Mouse (Mus musculus) mature B cell (primary cell): Measurements from ENCODE around the gene D130052B06Rik.

Experiments used
- in situ Hi-C: fragments of 300-500 bp; cut with MboI; formaldehyde crosslinking; loops from 2 replicates; pipeline ENCODE4 v1.14.3; 2019

D130052B06Rik gene

GRCm38 (mm10) chr11:33598986-33599385, at the start of gene D130052B06Rik:
D130052B06Rik (plus strand) TSS chr11:33599302.
- in situ Hi-C loops, result no loop called here

- in situ Hi-C loops, result no loop called here
These were observed 48.1 kb upstream of the D130052B06Rik start for GRCm38 (mm10) chr11:33550861-33551560.

GRCm38 (mm10) chr11:33554123-33554522, 45.0 kb upstream of the D130052B06Rik start:
- in situ Hi-C loops, result no loop called here

GRCm38 (mm10) chr11:33563921-33564320, 35.2 kb upstream of the D130052B06Rik start:
- in situ Hi-C loops, result no loop called here

- in situ Hi-C loops, result no loop called here
These were observed 28.7 kb upstream of the D130052B06Rik start for GRCm38 (mm10) chr11:33570413-33570812.

- in situ Hi-C loops, result no loop called here
These were observed 24.2 kb upstream of the D130052B06Rik start for GRCm38 (mm10) chr11:33574944-33575343.

GRCm38 (mm10) chr11:33578859-33579258, 20.2 kb upstream of the D130052B06Rik start, which contains the start of gene Gabrp:
Gabrp (minus strand) TSS chr11:33578959.
- in situ Hi-C loops, result no loop called here

- in situ Hi-C loops, result no loop called here
These were observed 19.5 kb upstream of the D130052B06Rik start for GRCm38 (mm10) chr11:33579621-33580020.

- in situ Hi-C loops, result no loop called here
These were observed 12.5 kb upstream of the D130052B06Rik start for GRCm38 (mm10) chr11:33586614-33587013.

- in situ Hi-C loops, result no loop called here
These were observed 8.3 kb upstream of the D130052B06Rik start for GRCm38 (mm10) chr11:33590771-33591170.

- in situ Hi-C loops, result no loop called here
These were observed 6.3 kb upstream of the D130052B06Rik start for GRCm38 (mm10) chr11:33592826-33593225.

GRCm38 (mm10) chr11:33596655-33597054, 2.4 kb upstream of the D130052B06Rik start:
- in situ Hi-C loops, result no loop called here

- in situ Hi-C loops, result no loop called here
These were observed 4.1 kb downstream of the D130052B06Rik start for GRCm38 (mm10) chr11:33603174-33603573.

- in situ Hi-C loops, result no loop called here
These were observed 8.7 kb downstream of the D130052B06Rik start for GRCm38 (mm10) chr11:33607784-33608183.

GRCm38 (mm10) chr11:33614218-33614617, 15.1 kb downstream of the D130052B06Rik start:
- in situ Hi-C loops, result no loop called here

- in situ Hi-C loops, result no loop called here
These were observed 28.1 kb downstream of the D130052B06Rik start for GRCm38 (mm10) chr11:33627136-33627742.

GRCm38 (mm10) chr11:33637107-33637506, 38.0 kb downstream of the D130052B06Rik start:
- in situ Hi-C loops, result no loop called here

- in situ Hi-C loops, result no loop called here
These were observed 50.3 kb downstream of the D130052B06Rik start for GRCm38 (mm10) chr11:33649358-33649757.

GRCm38 (mm10) chr11:33654485-33654884, 55.4 kb downstream of the D130052B06Rik start:
- in situ Hi-C loops, result no loop called here

GRCm38 (mm10) chr11:33655221-33655620, 56.1 kb downstream of the D130052B06Rik start:
- in situ Hi-C loops, result no loop called here

- in situ Hi-C loops, result no loop called here
These were observed 56.9 kb downstream of the D130052B06Rik start for GRCm38 (mm10) chr11:33655861-33656593.

- in situ Hi-C loops, result no loop called here
These were observed 61.2 kb downstream of the D130052B06Rik start for GRCm38 (mm10) chr11:33660016-33660913.
